Mouse (Mus musculus): ENCODE data around the gene Lrrc8c.

Lrrc8c gene

GRCm38 (mm10) chr5:105557346-105557745 lies 38.2 kb downstream of the Lrrc8c start:
- no peak for DNase-seq

- no peak for DNase-seq
Measured at GRCm38 (mm10) chr5:105557777-105558240, 38.6 kb downstream of the Lrrc8c start.

DNA sequence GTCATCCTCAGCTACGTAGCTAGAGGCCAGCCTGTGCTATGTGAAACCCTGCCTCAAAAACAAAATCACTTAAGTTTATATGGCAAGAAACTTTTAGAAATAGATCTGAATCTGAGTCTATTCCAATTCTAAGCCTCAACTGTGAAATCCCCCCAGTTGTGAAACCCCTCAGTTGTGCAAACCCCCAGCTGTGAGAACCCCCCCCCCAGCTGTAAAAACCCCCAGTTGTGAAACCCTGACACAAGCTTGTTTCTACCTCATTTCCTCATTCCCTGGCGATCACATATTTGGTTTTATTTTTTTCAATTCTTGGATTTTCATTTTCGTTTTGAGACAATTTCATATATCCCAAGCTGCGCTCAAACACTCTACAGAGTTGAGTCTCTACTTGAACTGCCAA lies 39.3 kb downstream of the Lrrc8c start:
- DNase-seq, result no peak

GRCm38 (mm10) chr5:105561926-105562325 lies 42.7 kb downstream of the Lrrc8c start:
- DNase-seq, result peak; percentile 29

GRCm38 (mm10) chr5:105564761-105565160 lies 45.6 kb downstream of the Lrrc8c start:
- DNase-seq, result no peak

DNA sequence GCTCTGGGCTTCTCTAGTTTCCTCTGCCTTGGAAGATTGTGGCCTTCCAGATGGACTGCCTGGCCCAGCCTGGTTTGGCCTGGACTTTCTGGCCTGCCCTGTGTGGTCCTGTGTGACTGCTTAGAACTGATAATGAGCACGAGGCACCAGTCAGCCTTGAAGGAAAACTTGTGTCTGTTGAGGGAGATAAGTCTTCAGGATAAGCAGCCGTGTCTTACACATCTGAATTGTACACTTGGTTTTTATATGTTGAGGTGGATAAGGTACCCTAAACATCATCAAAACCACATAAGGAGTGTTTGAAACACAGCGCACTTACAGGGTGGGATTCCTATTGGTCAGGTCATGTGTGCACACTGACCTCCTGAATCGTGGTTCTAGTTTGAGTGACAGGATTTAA lies 46.6 kb downstream of the Lrrc8c start:
- no peak for DNase-seq

DNA sequence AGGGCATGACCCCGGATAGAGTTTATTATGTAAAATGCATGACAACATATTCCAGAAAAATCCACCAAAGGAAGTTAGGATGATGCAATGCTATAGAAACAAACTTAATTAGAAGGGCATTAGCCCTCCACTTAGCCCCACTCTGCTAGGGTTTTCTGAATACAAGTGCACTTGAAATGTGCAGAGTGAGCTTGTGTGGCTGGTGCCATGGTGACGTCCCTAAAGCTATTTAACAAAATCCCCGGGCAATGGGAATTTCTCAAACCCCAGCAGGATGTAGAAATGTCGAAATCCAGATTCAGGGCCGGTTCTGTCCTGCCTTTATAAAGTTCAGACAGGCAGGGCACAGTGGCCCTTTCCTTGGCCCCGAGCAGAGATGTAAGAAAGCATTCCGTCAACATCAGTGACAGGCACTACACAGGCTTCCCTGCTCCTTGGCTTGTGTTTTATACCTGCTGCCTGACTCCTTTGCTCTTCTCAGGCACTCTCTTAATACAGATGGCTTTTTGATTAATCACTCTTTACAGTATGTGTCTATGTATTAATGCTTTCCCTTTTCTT lies 47.7 kb downstream of the Lrrc8c start:
- no peak for DNase-seq

- no peak for DNase-seq
Measured at GRCm38 (mm10) chr5:105568043-105568747, 49.0 kb downstream of the Lrrc8c start.

DNA sequence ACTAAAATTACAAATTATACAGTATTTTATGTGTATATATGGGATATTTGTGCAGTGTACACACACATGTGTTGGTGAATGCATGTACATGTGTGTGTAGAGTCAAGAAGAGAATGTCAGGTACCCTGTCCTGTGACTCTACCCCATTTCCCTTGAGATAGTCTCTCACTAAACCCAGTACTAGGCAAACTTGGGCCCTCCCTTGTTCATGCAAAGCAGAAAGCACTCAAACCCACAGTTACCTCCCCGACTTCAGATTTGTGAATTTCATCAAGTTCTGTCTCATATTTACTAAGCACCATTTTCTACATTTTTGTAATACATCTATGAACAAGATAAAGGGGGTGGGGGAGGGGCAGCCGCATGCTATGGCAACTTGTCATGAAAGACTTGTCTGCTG lies 50.0 kb downstream of the Lrrc8c start:
- DNase-seq, result no peak

DNA sequence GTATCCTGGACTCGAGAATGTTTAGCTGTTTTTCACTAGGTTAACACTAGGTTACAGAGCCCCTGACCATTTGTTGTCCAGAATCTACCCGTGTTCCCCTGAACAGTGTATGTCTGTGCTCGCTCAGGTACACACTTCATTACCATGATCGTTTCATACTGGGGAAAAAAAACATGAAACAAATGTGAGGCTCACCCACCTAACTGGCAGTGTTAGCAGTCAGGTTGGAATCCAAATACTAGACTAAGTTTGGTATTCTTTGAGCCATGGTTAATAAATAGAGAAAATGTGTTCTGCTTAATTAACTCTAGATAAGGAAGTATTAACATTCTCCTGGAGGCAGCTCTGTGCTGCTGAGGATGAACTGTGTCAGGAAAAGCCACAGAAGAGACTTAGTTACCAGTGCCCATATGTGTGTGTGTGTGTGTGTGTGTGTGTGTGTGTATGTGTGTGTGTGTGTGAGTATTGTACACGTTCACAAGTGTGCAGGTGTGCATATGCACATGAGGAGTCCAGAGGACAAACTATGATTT lies 53.0 kb downstream of the Lrrc8c start:
- DNase-seq, result no peak

DNA sequence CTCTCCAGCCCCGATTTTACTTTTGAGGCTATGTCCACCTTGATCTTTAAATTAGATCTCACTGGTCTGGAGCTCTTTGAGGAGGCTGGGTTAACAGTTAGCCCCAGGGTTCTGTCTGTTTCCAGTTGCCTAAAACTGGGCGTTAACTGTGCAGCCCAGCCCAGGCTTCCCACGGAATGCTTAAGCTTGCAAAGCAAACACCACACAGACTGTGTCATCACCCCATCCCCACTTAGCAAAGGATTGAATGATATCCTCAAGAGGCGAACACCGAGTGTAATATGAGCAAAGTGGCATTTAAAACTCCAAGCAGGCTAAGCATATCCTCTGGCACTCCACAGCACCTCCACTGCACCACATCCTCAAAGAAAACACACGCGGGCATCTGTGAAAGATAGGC lies 53.7 kb downstream of the Lrrc8c start:
- no peak for DNase-seq

DNA sequence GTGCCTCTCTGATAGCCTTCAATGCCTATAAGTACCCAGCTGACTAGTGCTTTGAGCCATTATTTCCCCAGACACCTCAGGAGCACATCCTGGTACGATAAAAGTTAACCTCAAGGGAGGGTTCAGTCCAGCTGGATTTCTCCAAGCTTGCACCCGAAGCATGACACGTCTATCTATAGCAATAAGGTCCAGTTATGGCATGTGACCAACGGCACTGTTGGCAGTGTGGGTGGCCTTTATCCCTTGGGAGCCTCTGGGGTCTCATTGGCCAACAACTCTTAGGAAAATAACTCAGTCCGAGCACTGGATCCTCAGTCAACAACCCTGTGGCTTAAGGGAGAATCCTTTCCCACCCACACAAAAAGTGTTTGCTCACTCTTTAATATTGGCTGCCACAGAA lies 55.6 kb downstream of the Lrrc8c start:
- no peak for DNase-seq

DNA sequence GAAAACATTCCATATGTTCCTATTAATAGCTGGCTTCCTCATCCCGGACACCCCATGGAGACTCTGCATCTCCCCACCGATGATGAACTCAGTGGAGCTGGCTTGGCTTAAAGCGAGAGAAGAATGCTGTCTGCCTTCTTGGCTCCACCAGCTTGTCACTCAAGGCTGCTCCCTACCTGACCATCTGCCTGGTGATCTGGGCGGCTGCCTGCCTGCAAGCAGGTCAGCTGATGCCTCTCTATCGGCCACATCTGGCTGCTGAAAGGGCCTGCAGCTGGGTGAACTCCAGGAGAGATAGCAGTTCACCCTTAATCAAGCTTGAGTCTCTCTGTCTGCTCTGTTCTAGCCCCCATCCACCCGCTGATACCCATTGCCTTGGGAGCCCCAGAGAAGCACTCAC lies 56.7 kb downstream of the Lrrc8c start:
- no peak for DNase-seq

DNA sequence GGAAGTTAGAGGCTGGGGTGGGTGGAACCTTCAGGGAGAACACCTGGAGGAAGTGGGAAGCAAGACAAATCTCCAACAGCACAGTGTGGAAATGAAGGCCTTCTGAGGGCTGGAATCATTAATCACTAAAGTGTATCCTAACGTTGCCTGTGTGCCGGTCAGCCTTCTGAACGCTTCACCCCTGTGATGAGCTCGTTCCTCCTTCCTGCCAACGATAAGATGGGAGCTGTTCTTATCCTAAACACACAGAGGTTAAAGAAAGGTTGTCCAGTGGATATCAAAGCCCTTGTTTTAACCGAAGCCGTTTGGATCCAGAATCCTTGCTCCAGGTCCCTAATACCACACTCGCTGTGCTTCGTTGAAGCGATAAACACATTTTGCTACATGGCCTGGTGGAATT lies 61.7 kb downstream of the Lrrc8c start:
- DNase-seq, result peak; percentile 24

- DNase-seq, result no peak
Measured at GRCm38 (mm10) chr5:105585929-105586328, 66.7 kb downstream of the Lrrc8c start.

DNA sequence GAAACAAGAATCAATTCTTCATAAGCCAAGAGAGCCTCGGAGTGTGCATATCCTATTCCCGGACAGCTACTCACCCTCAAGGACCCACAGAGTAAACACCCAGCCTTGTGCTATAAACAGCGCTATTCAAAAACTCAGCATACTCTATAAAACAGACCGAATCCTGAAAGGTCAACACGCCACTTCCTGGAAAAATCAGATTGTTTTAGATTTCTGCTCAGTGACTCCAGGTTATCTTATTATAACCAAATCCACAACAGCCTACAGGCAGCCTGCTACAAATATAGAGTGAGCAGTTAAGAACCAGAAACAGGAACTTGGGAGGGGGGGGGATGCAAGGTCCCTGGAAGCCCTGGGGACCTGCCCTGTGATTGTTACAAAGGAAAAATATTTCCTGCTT lies 67.5 kb downstream of the Lrrc8c start:
- peak; percentile 53 for DNase-seq

- no peak for DNase-seq
Measured at GRCm38 (mm10) chr5:105587471-105587870, 68.3 kb downstream of the Lrrc8c start.

DNA sequence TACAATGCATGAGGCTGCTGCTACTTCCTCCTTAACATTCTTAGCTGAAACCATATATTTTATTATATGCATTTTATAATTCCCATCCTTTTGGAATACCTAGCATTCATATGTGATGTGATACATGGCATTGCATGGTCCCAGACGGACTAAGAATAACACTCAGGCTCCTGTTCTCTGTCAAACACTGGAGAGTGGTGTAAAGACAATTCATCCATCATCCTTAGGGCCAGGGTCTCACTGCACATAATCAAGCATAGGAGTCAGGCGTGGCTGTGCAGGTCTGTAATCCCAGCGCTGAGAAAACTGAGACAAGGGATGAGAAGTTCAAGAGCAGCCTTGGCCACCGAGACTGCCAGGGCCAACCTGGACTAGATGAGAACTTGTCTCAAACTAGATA lies 69.5 kb downstream of the Lrrc8c start:
- DNase-seq, result no peak

GRCm38 (mm10) chr5:105589119-105589518 lies 69.9 kb downstream of the Lrrc8c start:
- DNase-seq, result no peak

GRCm38 (mm10) chr5:105592396-105592795 lies 73.2 kb downstream of the Lrrc8c start:
- DNase-seq, result no peak

DNA sequence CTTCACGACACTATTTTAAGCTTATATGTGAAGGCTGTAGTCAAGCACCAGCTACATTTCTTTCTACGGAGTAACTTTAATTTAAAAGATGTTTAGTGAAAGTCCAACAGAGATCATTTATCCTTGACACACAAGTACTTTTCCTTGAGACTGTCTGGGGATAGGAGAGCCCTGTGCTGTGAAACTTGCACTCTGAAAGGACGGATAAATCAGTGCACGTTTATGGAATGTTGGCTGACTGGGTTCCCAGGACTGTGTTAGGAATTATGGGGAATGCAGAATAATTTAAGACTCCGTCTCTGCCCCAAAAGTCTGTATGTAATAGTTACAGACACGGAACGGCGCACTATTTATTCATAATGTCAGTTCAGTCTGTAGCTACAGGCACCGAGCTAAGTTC lies 74.4 kb downstream of the Lrrc8c start:
- no peak for DNase-seq

DNA sequence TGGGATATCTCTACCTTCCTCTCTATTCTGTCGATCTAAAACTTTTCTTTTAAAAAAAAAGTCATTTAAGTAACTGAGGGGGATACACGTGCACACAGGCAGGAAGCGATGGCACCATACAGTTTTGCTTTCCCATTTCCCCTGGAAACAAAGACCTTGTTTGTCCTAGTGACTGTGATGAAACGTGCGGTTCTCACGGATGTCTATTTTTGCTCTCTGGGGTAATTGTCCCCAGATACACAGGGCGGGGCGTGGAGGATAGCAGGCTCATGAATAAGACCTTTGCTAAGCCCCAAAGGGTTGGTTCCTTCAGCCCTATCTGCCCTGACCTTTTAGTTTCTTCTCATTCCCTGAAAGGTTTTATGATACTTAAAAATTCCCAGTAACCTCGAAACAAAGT lies 79.7 kb downstream of the Lrrc8c start:
- peak; percentile 29 for DNase-seq

- no peak for DNase-seq
Measured at GRCm38 (mm10) chr5:105599315-105599714, 80.1 kb downstream of the Lrrc8c start.

GRCm38 (mm10) chr5:105600998-105601397 lies 81.8 kb downstream of the Lrrc8c start:
- no peak for DNase-seq

GRCm38 (mm10) chr5:105602585-105602984 lies 83.4 kb downstream of the Lrrc8c start:
- DNase-seq, result no peak
